Mouse (Mus musculus) olfactory bulb, adult 2 months (tissue): ENCODE data around the gene Duox2. TPM values are rescaled to one million over a fixed set of nuclear protein-coding genes. Genes with fewer than 3 reads are reported as not detected.
"Not testable (repeated sequence)": the region's sequence is repeated elsewhere in the genome, so short reads cannot be mapped to it uniquely, and the experiment has no call there.

Experiments
- H3K27ac ChIP-seq: fragments of 200-500 bp; 2 replicates; pipeline ENCODE4 v1.5.1; 2012; ENCODE audit warnings: low read depth, low read length; ENCODE audit not compliant: insufficient read depth
- H3K4me1 ChIP-seq: fragments of 200-500 bp; 2 replicates; pipeline ENCODE4 v1.6.1; 2012; ENCODE audit warnings: low read length; ENCODE audit not compliant: control insufficient read depth, insufficient read depth
- H3K4me3 ChIP-seq: fragments of 200-500 bp; 2 replicates; pipeline ENCODE4 v1.5.1; 2012; ENCODE audit warnings: mild to moderate bottlenecking, low read depth, low read length, moderate library complexity; ENCODE audit not compliant: insufficient read depth
- CTCF ChIP-seq: fragments of 200-500 bp; IDR thresholded peaks from 2 replicates; pipeline ENCODE4 v1.5.1; 2012; ENCODE audit warnings: low read depth, mild to moderate bottlenecking, low read length, moderate library complexity; ENCODE audit not compliant: insufficient read depth
- POLR2A ChIP-seq: fragments of 200-500 bp; IDR thresholded peaks from 2 replicates; pipeline ENCODE4 v1.6.1; 2012; ENCODE audit warnings: mild to moderate bottlenecking, low read depth, low read length, moderate library complexity; ENCODE audit not compliant: insufficient read depth
- WGBS: fragments of 180-500 bp; shearing (Covaris S2); methylation state at CpG from one replicate; pipeline ENCODE4 v1.1.7; 2018; 5-methylcytosine and 5-hydroxymethylcytosine counted together
- polyA plus RNA-seq: library from polyadenylated mRNA; stranded (reverse); fragments of >200 nt; gene quantifications from 2 replicates; pipeline ENCODE4 v1.2.4, GENCODE M21; 2012; ENCODE audit warnings: low replicate concordance; ENCODE audit not compliant: missing spikeins, insufficient read depth, insufficient read length

The Duox2 gene
- polyA plus RNA-seq: not detected in 2 replicates

DNA sequence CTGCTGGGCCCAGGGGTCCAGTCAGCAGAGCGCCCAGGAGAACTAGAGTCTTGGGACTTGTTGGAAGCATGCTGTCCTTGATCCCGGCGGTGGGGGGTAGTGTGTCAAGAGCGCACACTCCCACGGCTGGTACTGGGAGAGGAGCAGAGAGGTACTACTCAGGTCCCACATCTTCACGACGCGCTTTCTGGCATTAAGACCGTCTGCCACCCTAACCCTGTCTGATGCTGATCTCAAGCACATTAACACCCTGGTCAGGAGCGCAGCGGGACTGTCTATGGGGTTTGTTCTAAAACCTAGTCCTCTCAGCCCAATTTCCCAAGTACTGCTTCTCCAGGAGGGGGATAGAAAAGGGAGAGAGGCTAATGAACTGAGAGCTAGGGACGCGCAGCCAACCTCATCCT, at the start of gene Duox2:
Duox2 (minus strand) TSS at position 354 of the 404 bp plus-strand sequence.
- TF ChIP-seq CTCF: no peak
- no peak for TF ChIP-seq POLR2A
- 5% methylated on average over 13 of the region's 13 CpGs for WGBS
- Histone ChIP-seq H3K4me3 (no peak within 1 kb of the TSS), H3K27ac (no peak within 1 kb of the TSS), H3K4me1 (peaks cover 29% of the 10 kb centered on the region)

DNA sequence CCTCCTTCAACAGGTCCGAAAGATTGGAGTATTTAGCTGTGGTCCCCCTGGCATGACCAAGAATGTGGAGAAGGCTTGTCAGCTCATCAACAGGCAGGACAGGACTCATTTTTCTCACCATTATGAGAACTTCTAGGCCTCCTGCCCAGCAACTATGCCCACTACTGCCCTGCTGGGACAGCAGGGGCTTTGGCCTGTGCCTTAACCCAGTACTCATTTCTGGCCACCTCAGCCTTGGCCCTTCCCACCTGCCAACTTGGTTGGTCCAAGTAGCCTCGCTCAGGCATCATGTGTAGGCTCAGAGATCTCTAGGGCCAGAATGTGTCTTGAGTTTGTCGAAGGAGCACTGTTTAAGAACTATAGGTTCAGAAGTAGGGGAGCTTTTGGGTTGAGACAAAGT, 49.0 kb upstream of the Duox2 start:
- Histone ChIP-seq H3K4me3 (no peak overlapping the region), H3K27ac (no peak overlapping the region), H3K4me1 (peaks cover 31% of the 10 kb centered on the region)
- TF ChIP-seq CTCF (no peak), POLR2A (no peak)
- WGBS: 98% methylated on average over 3 of the region's 3 CpGs

DNA sequence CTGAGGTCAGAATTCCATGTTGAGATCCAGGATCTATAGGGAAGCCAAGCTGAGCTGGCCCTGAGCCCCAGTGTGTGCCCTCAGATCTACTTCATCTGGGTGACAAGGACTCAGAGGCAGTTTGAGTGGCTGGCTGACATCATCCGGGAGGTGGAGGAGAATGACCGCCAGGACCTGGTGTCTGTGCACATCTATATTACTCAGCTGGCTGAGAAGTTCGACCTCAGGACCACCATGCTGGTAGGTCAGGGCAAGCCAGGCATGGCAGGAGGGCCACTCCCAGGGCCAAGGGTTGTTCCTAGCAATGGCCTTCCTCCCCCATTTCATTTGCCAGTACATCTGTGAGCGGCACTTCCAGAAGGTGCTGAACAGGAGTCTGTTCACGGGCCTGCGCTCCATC, 47.9 kb upstream of the Duox2 start:
- not testable (repeated sequence) for H3K4me3 ChIP-seq, H3K27ac ChIP-seq
- 90% methylated on average over 6 of the region's 6 CpGs for WGBS
- H3K4me1 ChIP-seq: peaks cover 21% of the 10 kb centered on the region

DNA sequence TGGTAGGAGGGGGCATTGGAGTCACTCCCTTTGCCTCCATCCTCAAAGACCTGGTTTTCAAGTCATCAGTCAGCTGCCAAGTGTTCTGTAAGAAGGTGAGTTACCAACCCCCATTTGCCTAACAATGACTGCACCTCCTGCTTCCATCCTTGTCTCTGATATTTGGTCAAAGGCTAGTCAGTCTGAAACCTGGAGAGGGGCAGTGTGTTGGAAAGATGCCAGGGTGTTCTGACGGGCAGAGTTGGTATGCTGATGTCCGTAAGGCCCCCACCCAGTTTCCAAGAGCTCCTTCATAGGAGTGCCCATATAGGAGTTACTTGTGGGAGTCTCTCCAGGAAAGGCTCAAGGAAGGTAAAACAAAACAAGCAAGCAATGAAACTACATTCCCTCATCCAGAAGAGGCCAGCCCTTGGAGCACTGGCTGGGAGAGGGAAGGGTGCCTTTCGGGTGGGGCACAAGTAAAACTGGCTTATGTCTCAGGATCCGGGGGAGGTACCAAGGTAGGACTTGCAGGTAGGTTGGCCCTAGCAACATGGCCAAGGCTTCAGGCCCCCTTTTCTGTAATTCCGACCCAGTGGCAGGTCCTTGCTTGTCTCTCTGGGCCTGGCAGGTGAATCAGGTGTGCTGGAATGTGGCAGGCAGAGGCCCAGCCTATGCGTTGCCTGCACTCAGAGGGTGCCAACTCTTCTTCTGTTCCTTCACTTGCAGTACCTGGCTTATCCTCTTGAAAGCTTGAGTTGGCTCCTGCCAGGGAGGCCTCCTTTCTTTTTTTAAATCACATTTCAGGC, 47.1 kb upstream of the Duox2 start:
- TF ChIP-seq POLR2A (no peak), CTCF (no peak)
- 88% methylated on average over 6 of the region's 6 CpGs for WGBS
- Histone ChIP-seq H3K4me1 (peaks cover 17% of the 10 kb centered on the region), H3K4me3 (no peak overlapping the region), H3K27ac (no peak overlapping the region)

DNA sequence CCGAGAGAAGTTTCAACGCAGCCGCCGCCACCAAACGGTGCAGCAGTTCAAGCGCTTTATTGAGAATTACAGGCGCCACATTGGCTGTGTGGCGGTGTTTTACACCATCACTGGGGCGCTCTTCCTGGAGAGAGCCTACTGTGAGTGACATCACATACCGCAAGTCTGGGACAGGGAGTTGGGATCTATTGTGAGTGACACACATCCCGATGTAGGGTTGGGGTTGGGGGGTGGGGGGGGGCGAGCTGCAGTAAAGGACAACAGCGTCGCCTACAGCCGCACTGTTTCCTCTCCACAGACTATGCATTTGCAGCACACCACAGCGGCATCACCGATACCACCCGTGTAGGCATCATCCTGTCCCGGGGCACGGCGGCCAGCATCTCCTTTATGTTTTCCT, 39.0 kb upstream of the Duox2 start:
- Histone ChIP-seq H3K4me1 (no peaks in the 10 kb centered on the region), H3K4me3 (peak overlapping the region; percentile 9; the same call in 1 of the 2 replicates), H3K27ac (no peak overlapping the region)
- no peak for TF ChIP-seq POLR2A
- TF ChIP-seq CTCF: no peak
- 66% methylated on average over 21 of the region's 21 CpGs for WGBS

DNA sequence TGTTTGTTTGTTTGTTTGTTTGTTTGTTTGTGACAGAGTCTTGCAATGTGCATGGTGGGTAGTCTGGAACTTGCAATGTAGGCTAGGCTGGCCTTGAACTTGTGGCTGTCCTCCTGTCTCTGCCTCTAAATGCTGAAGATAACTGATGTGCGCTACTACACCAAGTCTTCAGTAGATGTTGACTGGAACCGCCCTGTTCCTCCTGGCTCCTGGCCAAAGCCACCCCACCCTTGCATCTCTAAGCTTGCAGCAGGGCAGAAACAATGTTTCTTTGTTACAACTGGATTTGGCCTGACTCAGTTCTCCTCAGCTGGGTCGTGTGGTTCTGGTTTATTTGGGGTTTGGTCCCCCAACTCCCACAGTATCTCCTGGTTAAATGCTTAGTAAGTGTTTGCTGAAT, 35.9 kb upstream of the Duox2 start:
- no peaks in the 10 kb centered on the region for H3K4me1 ChIP-seq
- WGBS: 38% methylated on average over 3 of the region's 3 CpGs
- no peak overlapping the region for H3K4me3 ChIP-seq
- no peak for TF ChIP-seq POLR2A
- TF ChIP-seq CTCF: no peak
- no peak overlapping the region for H3K27ac ChIP-seq

DNA sequence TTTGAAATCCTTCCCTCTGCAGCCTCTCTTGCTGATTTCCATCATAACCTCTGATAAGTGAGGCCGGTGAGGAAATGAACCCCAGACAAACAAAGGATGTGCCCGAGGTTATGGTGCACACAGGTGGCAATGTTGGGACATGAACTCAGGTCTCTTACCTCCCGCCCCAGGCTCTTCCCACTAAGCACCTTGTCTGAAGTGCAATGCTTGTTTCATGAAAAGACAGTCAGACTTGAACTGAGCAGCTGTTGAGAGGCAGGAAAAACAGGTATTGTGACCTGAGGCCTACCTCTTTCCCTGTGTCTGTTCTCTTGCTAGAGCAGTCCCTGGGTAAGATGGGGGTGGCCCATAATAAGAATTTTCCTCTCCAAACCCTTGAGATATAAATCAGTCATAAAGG, 34.0 kb upstream of the Duox2 start:
- Histone ChIP-seq H3K4me1 (no peaks in the 10 kb centered on the region), H3K4me3 (no peak overlapping the region), H3K27ac (no peak overlapping the region)
- whole genome bisulfite sequencing: 93% methylated on average over 3 of the region's 3 CpGs
- no peak for TF ChIP-seq POLR2A
- no peak for TF ChIP-seq CTCF

DNA sequence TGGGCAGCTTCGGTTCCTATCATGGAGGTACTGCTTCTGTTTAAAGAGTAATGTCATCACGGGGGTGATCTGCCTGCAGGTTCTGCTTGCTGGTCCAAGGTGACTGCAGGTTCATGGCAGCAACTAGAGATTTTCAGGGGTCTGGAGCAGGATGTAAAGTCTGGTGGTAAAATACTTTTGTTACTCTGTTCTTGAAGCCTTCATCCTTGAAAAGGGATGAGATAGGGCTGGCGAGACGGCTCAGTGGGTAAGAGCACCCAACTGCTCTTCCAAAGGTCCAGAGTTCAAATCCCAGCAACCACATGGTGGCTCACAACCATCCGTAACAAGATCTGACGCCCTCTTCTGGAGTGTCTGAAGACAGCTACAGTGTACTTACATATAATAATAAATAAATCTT, 32.1 kb upstream of the Duox2 start:
- H3K4me3 ChIP-seq, H3K27ac ChIP-seq, H3K4me1 ChIP-seq: not testable (repeated sequence)
- 88% methylated on average over 6 of the region's 6 CpGs for WGBS

DNA sequence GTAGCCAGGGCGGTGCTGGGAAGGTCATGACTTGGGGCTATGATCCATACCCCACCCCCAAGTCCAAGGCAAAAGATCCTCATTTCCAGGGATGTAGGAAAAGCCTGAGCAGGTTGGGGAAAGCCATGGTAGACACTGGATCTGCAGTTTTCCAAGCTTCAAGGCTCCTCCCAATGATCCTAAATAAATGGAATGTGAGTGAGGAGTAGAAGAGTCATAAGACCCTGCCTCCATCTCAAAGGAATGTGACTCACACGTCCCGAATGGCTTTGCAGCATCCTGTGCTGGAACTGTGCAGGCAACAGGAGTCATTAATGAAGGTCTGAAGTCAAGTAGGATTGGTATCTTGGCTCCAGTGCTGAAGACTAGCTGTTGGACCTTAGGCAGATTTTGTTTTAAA, 29.7 kb upstream of the Duox2 start:
- no peak overlapping the region for H3K27ac ChIP-seq
- 75% methylated on average over 3 of the region's 3 CpGs for WGBS
- no peak overlapping the region for H3K4me3 ChIP-seq
- TF ChIP-seq POLR2A: no peak
- no peak for TF ChIP-seq CTCF
- H3K4me1 ChIP-seq: no peaks in the 10 kb centered on the region

DNA sequence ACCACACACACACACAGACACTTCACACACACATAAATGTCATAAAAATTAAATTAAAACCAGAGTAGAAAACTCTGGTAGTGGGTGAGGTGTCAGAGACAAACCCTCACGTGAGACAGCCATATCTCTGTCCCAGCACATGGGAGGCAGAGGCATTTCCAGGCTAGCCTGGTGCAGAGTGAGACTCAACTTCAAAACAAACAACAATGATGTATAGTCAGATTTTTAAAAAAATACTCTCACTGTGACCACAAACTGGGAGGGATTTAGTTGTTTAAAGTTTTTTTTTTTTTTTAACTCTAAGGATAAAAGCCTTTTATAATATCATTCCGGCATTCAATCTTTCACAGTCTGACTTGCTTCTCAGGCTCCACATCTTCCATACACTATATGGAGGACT, 27.1 kb upstream of the Duox2 start:
- Histone ChIP-seq H3K4me3 (no peak overlapping the region), H3K4me1 (no peaks in the 10 kb centered on the region), H3K27ac (no peak overlapping the region)
- no peak for TF ChIP-seq CTCF
- TF ChIP-seq POLR2A: no peak
- 62% methylated on average over 2 of the region's 2 CpGs for WGBS
